ENCODE assay signal across 21 mouse cellular contexts in the genomic region with DNA sequence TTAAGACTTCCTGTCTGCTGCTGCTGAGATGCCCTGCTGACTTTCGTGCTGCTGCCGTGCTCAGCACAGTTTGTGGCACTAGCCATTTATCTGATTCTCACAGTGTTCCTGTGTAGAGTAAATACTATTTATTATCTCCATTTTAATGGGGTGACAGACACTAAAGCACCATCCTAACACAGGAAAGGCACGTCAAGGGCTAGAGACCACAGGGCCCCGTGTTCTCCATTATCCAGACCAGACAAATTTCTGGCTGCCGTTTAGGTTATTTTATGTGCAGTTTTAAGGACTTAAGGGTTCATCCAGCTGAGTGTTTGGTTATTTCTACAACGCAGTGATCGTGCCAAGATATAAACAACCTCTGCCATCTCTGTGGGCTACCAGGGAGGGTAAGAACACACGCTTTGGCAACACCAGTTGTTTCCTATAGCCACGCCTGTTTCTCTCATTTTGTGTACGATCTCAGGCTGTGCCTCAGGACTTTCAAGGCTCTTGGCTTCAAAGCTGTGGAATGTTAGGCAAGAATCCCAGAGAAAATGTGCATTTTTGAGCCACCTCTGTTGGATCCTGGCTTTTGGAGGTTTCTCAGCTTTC.
DNase-seq lines count a peak whose midpoint lies in the region; ATAC-seq and TF ChIP-seq lines count a peak whose summit lies in the region.
"Had no signal": no experiment of that assay in that cellular context is flagged by ENCODE, and none has a peak within 500 bp of the region (broad histone marks: within the 10 kb centered on the region; RNA-seq: fewer than 3 reads in every experiment).

No protein-coding gene starts in this region.

- H3K4me3 ChIP-seq in liver, embryonic 12.5 days = no peak overlapping the region
- H3K4me3 ChIP-seq in liver, postnatal 0 days (ENCODE audit: low read depth, low read length) = no peak overlapping the region
- no peak overlapping the region for H3K4me3 ChIP-seq in neural tube, embryonic 14.5 days (ENCODE audit: low read depth, low read length)
- H3K4me3 ChIP-seq in neural tube, embryonic 15.5 days (replicated peaks) = no peak overlapping the region
- H3K4me3 ChIP-seq: erythroblast, embryonic 14.5 days; forebrain, embryonic 15.5 days; heart, embryonic 15.5 days; stomach, embryonic 15.5 days had no signal

- H3K36me3 ChIP-seq in liver, embryonic 12.5 days = no peaks in the 10 kb centered on the region
- no peaks in the 10 kb centered on the region for H3K36me3 ChIP-seq in liver, postnatal 0 days (replicated peaks; ENCODE audit: insufficient read depth, low read length)
- no peaks in the 10 kb centered on the region for H3K36me3 ChIP-seq in neural tube, embryonic 14.5 days (ENCODE audit: control insufficient read depth, insufficient read depth, low read length)
- H3K36me3 ChIP-seq in neural tube, embryonic 15.5 days = no peaks in the 10 kb centered on the region
- H3K36me3 ChIP-seq: forebrain, embryonic 15.5 days; heart, embryonic 15.5 days; stomach, embryonic 15.5 days had no signal

- 0 out of 2 replicates have a peak, but pooled peaks have one; percentile 35 for ATAC-seq in liver, embryonic 12.5 days
- no peak for ATAC-seq in liver, postnatal 0 days
- 0 out of 2 replicates have a peak, but pooled peaks have one; percentile 46 for ATAC-seq in neural tube, embryonic 14.5 days (ENCODE audit: low read depth)
- ATAC-seq in neural tube, embryonic 15.5 days (ENCODE audit: low FRiP score) = no peak
- ATAC-seq in hematopoietic stem cell, adult 5-6 weeks (replicated peaks in 1 of 2; ENCODE audit: insufficient read depth in 1 of 2, low FRiP score in 2 of 2, low TSS enrichment in 1 of 2, low read depth in 1 of 2, poor library complexity in 2 of 2, severe bottlenecking in 2 of 2) = peak; percentile 51 to 65
- ATAC-seq: activated CD4-positive, CD25-positive, alpha-beta regulatory T cell, adult 4 months; forebrain, embryonic 15.5 days had no signal

- TF ChIP-seq EP300 in liver, postnatal 0 days (IDR thresholded peaks at IDR 0.05; ENCODE audit: low read depth) = no peak

- no peaks in the 10 kb centered on the region for H3K9me3 ChIP-seq in liver, embryonic 12.5 days (replicated peaks)
- H3K9me3 ChIP-seq in liver, postnatal 0 days (ENCODE audit: low read length) = no peaks in the 10 kb centered on the region
- no peaks in the 10 kb centered on the region for H3K9me3 ChIP-seq in neural tube, embryonic 14.5 days (ENCODE audit: control insufficient read depth, low read length)
- no peaks in the 10 kb centered on the region for H3K9me3 ChIP-seq in neural tube, embryonic 15.5 days (replicated peaks)
- H3K9me3 ChIP-seq: forebrain, embryonic 15.5 days; heart, embryonic 15.5 days; stomach, embryonic 15.5 days had no signal

- H3K27me3 ChIP-seq in liver, embryonic 12.5 days (replicated peaks) = no peaks in the 10 kb centered on the region
- H3K27me3 ChIP-seq in liver, postnatal 0 days (ENCODE audit: insufficient read depth, low read length) = no peaks in the 10 kb centered on the region
- H3K27me3 ChIP-seq in neural tube, embryonic 14.5 days (ENCODE audit: control insufficient read depth, insufficient read depth, low read length) = no peaks in the 10 kb centered on the region
- H3K27me3 ChIP-seq in neural tube, embryonic 15.5 days (replicated peaks) = no peaks in the 10 kb centered on the region
- H3K27me3 ChIP-seq: forebrain, embryonic 15.5 days; heart, embryonic 15.5 days; stomach, embryonic 15.5 days had no signal

- no peak overlapping the region for H3K27ac ChIP-seq in liver, embryonic 12.5 days
- H3K27ac ChIP-seq in liver, postnatal 0 days (ENCODE audit: low read depth) = no peak overlapping the region
- no peak overlapping the region for H3K27ac ChIP-seq in neural tube, embryonic 14.5 days (ENCODE audit: low read depth, low read length)
- no peak overlapping the region for H3K27ac ChIP-seq in neural tube, embryonic 15.5 days (replicated peaks)
- H3K27ac ChIP-seq: forebrain, embryonic 15.5 days; heart, embryonic 15.5 days; kidney, postnatal 0 days; liver, embryonic 14.5 days; stomach, embryonic 15.5 days had no signal

- DNase-seq in liver, postnatal 0 days = no peak
- DNase-seq in adrenal gland, adult (ENCODE audit: inconsistent age in 2 of 2, low spot score in 1 of 2) = no peak
- no peak for DNase-seq in cerebellum, adult 9-10 months
- DNase-seq: adrenal gland, postnatal 14 days; cerebellum, postnatal 14 days; gastrocnemius, postnatal 25 days; kidney, adult 18-20 months; layer of hippocampus, postnatal 36 days; retina, postnatal 1 day; thymus, adult 2 months had no signal

- 31% methylated on average over 10 of the region's 10 CpGs for WGBS in liver, embryonic 12.5 days (ENCODE audit: insufficient replicate concordance)
- 41% methylated on average over 10 of the region's 10 CpGs for WGBS in liver, postnatal 0 days (ENCODE audit: insufficient replicate concordance)
- WGBS in neural tube, embryonic 14.5 days = 54% methylated on average over 10 of the region's 10 CpGs
- WGBS in neural tube, embryonic 15.5 days = 51% methylated on average over 10 of the region's 10 CpGs

- no peak overlapping the region for H3K9ac ChIP-seq in liver, embryonic 12.5 days
- no peak overlapping the region for H3K9ac ChIP-seq in liver, postnatal 0 days (replicated peaks)
- H3K9ac ChIP-seq in neural tube, embryonic 14.5 days (replicated peaks; ENCODE audit: low read depth, low read length) = no peak overlapping the region
- H3K9ac ChIP-seq in neural tube, embryonic 15.5 days (replicated peaks) = no peak overlapping the region
- H3K9ac ChIP-seq: forebrain, embryonic 15.5 days; heart, embryonic 15.5 days; liver, embryonic 14.5 days; stomach, embryonic 15.5 days had no signal

- 0 out of 2 replicates have a peak, but pooled peaks cover 3% of the 10 kb centered on the region for H3K4me1 ChIP-seq in liver, embryonic 12.5 days
- no peaks in the 10 kb centered on the region for H3K4me1 ChIP-seq in liver, postnatal 0 days (ENCODE audit: insufficient read depth)
- H3K4me1 ChIP-seq in neural tube, embryonic 14.5 days (ENCODE audit: control insufficient read depth, insufficient read depth, low read length) = no peaks in the 10 kb centered on the region
- peaks cover 5% of the 10 kb centered on the region; the same call in 1 of the 2 replicates for H3K4me1 ChIP-seq in neural tube, embryonic 15.5 days
- H3K4me1 ChIP-seq: forebrain, embryonic 15.5 days; heart, embryonic 15.5 days; stomach, embryonic 15.5 days had no signal

- H3K4me2 ChIP-seq in liver, embryonic 12.5 days = no peak overlapping the region
- H3K4me2 ChIP-seq in liver, postnatal 0 days (ENCODE audit: low read depth, low read length) = no peak overlapping the region
- no peak overlapping the region for H3K4me2 ChIP-seq in neural tube, embryonic 14.5 days (ENCODE audit: low read depth, low read length)
- H3K4me2 ChIP-seq in neural tube, embryonic 15.5 days = no peak overlapping the region
- H3K4me2 ChIP-seq: forebrain, embryonic 15.5 days; heart, embryonic 15.5 days; stomach, embryonic 15.5 days had no signal

- no peak for TF ChIP-seq CTCF in liver, postnatal 0 days (IDR thresholded peaks at IDR 0.05; ENCODE audit: low read depth)

Comparison
In these comparisons a context has a peak if more than half of its experiments do, and no peak if none do; other contexts are left out.
1. ATAC-seq: peak in liver, embryonic 12.5 days (single experiment), neural tube, embryonic 14.5 days (single experiment) and hematopoietic stem cell, adult 5-6 weeks (2 of 2); none in liver, postnatal 0 days (single experiment) and neural tube, embryonic 15.5 days (single experiment).